Mouse (Mus musculus): ENCODE data around the gene Bmp6.

DNA sequence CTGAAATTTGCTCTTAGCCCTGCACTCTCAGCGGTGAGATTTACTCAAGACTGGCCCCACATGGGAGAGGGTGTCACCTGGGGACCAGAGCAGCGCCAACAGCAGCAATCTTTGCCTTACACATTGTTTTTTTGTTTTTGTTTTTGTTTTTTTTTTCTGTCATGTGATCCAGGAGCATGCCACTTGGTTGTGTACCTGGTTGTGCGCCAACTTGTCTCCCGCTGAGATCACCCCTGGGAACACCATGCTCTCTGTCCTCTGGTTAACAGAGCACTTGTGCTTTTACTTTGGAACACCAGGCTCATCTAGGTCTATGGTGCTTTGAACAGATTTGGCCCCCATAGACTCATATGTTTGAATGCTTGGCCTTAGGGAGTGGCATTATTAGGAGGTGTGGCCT, 50.1 kb downstream of the Bmp6 start:
- TF ChIP-seq CTCF (conservative IDR thresholded peaks at IDR 0.05; ENCODE audit: insufficient read depth, insufficient read length, low read depth, low read length) (no peak), POLR2A (IDR thresholded peaks at IDR 0.05; ENCODE audit: low read depth, low read length) (no peak)
